Mouse (Mus musculus): Measurements from ENCODE around the gene Cdk8.

Gene Cdk8

DNA sequence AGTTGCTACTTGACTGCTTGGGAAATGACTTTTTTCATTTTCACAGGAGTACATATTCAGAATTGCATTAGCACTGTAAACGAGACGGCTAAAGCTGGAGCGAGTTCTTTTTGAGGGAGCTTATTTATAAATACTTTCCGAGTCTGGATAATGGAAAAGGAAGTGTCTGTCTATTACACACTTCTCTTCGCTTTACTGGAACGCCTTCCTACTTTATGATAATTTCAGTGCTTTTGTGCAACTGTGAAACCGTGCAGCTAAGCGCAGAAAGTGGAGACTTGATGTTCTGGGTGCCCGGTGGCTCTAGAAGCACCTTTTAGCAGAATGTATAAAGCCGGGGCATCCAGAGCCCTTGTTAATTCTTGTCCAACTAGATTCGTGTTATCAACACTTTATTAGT lies 1.8 kb downstream of the Cdk8 start:
- no peak for DNase-seq (ENCODE audit: low spot score)

- no peak for DNase-seq (ENCODE audit: low spot score)
Observed at GRCm38 (mm10) chr5:146234336-146234735, 3.3 kb downstream of the Cdk8 start.

- DNase-seq (ENCODE audit: low spot score): no peak
Observed at GRCm38 (mm10) chr5:146238274-146238673, 7.2 kb downstream of the Cdk8 start.

- DNase-seq (ENCODE audit: low spot score): no peak
Observed at GRCm38 (mm10) chr5:146240771-146241170, 9.7 kb downstream of the Cdk8 start.

DNA sequence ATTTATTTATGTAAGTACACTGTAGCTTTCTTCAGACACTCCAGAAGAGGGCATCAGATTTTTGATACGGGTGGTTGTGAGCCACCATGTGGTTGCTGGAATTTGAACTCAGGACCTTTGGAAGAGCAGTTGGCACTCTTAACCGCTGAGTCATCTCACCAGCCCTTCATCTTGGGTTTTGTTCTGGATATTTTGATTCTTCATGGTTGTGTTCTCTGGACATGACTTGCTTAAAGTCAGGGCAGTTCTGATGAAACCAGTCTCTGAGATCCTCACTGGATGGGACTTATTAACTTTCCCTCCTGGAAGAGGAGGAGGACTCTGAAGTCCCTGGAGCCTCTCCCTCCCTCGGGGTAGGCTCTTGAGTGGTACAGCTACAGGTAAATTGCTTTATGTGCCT lies 10.2 kb downstream of the Cdk8 start:
- no peak for DNase-seq (ENCODE audit: low spot score)

DNA sequence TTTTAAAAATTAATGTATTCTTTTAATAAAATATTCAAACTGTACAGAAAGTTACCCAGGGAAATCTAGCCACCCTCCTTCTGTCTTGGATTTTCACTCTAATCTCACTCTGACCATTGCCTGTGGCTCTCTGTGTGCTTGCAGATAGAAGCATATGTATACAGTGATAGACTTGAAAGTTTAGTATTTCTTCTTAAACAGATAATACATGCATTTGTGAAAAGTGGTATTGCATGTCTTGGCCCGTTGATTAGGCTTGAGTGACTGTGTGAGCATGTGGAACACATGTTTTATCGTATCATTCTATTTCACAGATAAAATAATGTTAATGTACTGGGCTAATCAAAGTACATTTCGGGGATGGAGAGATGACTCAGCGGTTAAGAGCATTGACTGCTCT lies 14.2 kb downstream of the Cdk8 start:
- no peak for DNase-seq (ENCODE audit: low spot score)

- DNase-seq (ENCODE audit: low spot score): no peak
Observed at GRCm38 (mm10) chr5:146245646-146246370, 14.8 kb downstream of the Cdk8 start.

- no peak for DNase-seq (ENCODE audit: low spot score)
Observed at GRCm38 (mm10) chr5:146246386-146246785, 15.4 kb downstream of the Cdk8 start.

- no peak for DNase-seq (ENCODE audit: low spot score)
Observed at GRCm38 (mm10) chr5:146247709-146248108, 16.7 kb downstream of the Cdk8 start.

- peak; percentile 75 for DNase-seq (ENCODE audit: low spot score)
Observed at GRCm38 (mm10) chr5:146248746-146249145, 17.7 kb downstream of the Cdk8 start.

DNA sequence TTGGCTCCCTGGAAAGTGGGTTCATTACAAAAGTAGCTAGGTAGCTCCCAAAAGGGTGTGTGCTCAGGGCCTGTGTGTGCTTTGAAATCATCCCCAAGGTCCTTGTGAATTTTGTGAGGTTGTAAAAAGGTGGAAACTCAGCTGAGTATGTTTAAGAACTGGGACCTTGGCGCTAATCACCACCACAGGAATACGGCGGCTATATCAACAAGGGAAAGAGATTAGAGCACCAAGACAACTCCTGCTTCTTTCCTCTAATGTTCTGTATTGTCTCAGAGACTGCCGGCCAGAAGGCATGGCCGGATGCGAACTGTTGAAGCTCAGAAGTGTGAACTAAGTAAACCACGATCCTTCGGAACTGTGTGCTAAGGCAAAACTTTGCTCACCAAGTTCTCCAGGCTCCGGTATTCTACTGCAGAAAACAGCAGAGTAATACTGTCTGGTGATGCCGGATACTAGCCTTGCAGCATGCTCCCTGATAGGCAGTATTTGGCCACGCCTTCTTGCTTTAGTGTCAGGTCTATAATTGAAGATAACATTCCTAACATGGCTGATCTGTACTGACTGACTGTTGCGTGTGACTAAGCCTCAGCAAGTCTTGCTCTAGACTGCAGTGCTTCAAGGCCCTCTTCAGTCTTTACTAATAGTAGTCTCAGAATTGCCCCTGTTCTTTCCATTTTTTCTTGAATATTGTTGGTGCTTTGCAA lies 19.5 kb downstream of the Cdk8 start:
- DNase-seq (ENCODE audit: low spot score): no peak

- peak; percentile 53 for DNase-seq (ENCODE audit: low spot score)
Observed at GRCm38 (mm10) chr5:146251663-146252429, 20.8 kb downstream of the Cdk8 start.

DNA sequence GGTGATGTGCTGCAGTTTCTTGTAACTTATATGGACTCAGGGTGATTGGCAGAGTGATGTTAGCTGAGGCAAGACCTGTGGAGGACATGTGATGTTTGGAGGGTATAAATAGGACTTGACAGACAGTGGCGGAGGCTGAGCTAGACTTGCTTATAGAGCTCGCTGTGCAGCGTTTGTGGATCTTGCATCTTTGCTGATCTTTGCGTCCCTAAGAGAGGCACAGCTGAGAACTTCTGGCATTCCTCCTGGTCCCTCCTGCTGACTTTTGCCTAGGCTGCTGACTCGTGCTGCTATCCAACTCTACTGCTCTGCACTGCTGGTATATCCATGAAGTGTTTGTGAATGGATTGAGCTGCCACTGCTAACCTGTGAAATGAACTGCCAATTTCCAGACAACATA lies 22.6 kb downstream of the Cdk8 start:
- no peak for DNase-seq (ENCODE audit: low spot score)

- no peak for DNase-seq (ENCODE audit: low spot score)
Observed at GRCm38 (mm10) chr5:146260003-146260402, 29.0 kb downstream of the Cdk8 start.

GRCm38 (mm10) chr5:146265934-146266591 lies 35.0 kb downstream of the Cdk8 start:
- DNase-seq (ENCODE audit: low spot score): no peak

GRCm38 (mm10) chr5:146267776-146268175 lies 36.7 kb downstream of the Cdk8 start:
- no peak for DNase-seq (ENCODE audit: low spot score)

- no peak for DNase-seq (ENCODE audit: low spot score)
Observed at GRCm38 (mm10) chr5:146270593-146270992, 39.6 kb downstream of the Cdk8 start.

- DNase-seq (ENCODE audit: low spot score): no peak
Observed at GRCm38 (mm10) chr5:146271662-146272061, 40.6 kb downstream of the Cdk8 start.

- DNase-seq (ENCODE audit: low spot score): no peak
Observed at GRCm38 (mm10) chr5:146273096-146273495, 42.1 kb downstream of the Cdk8 start.

DNA sequence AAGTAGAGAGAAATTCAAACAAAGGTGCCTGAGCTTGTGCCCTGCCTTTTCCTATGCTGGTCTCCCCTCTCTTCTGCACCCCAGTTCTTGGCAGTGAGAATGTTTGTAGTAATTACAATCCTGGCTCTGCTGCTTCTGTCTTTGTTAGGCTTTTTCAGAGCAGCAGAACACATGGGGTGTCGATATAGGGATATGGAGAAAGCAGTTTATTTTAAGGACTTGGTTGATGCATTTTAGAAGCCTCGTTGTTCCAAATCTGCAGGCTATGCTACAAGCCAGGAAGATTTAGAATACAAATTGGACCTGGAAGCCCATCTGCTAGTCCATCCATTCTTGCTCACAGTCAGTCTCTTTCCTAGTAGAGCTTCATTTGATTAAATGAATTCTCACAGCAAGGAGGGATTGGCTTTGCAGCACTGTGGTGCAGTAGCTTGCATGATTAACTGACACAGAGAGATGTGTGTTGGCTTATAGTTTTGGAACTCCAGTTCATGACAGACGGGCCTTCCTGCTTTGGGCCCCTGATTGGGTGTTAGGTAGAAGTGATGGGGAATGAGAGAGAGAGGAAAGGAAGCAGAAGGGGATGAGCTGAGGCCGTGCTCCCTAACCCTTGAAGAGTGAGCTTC lies 43.5 kb downstream of the Cdk8 start:
- no peak for DNase-seq (ENCODE audit: low spot score)

GRCm38 (mm10) chr5:146277513-146277912 lies 46.5 kb downstream of the Cdk8 start:
- DNase-seq (ENCODE audit: low spot score): no peak

DNA sequence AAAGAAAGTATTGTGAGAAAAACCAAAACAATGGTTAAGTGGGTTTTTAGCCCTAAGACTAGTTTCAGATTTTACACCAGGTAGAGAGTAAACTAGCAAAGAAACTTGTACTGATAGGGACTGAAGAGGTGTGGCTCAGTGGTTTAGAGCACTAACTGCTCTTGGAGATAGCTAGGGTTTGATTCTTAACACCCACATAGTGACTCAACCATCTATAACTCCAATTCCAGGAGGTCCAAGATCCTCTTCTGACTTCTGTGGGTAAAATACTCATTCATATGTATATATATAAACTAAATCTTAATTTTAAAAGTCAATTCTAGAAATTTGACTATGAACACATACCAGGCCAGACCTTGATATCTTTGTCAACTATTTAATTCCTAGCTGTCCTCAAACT lies 49.0 kb downstream of the Cdk8 start:
- no peak for DNase-seq (ENCODE audit: low spot score)

Measured in lung, postnatal 25 days (tissue).